Mouse (Mus musculus) kidney, embryonic 15.5 days (tissue): ENCODE data around the gene Shisa6. TPM values are rescaled to one million over a fixed set of nuclear protein-coding genes. Genes with fewer than 3 reads are reported as not detected.
"Not testable (repeated sequence)": the region's sequence is repeated elsewhere in the genome, so short reads cannot be mapped to it uniquely, and the experiment has no call there.

ENCODE experiments used
- ATAC-seq: fragments of 200-750 bp; cut with Nextera tagmentation; replicated peaks from 2 replicates; pipeline ENCODE4 v1.8.0; 2017; ENCODE audit warnings: moderate TSS enrichment; ENCODE audit not compliant: low FRiP score
- H3K27ac ChIP-seq: fragments of 300-500 bp; sonication (generic); 2 replicates; pipeline ENCODE4 v1.5.1; 2015; ENCODE audit warnings: mild to moderate bottlenecking, inconsistent platforms
- H3K27me3 ChIP-seq: fragments of 300-500 bp; sonication (generic); 2 replicates; pipeline ENCODE4 v1.6.1; 2015; ENCODE audit warnings: inconsistent platforms
- H3K36me3 ChIP-seq: fragments of 300-500 bp; sonication (generic); 2 replicates; pipeline ENCODE4 v1.6.1; 2015; ENCODE audit warnings: inconsistent platforms
- H3K4me1 ChIP-seq: fragments of 300-500 bp; sonication (generic); 2 replicates; pipeline ENCODE4 v1.6.1; 2015; ENCODE audit warnings: inconsistent platforms
- H3K4me2 ChIP-seq: fragments of 300-500 bp; sonication (generic); 2 replicates; pipeline ENCODE4 v1.6.1; 2015; ENCODE audit warnings: moderate library complexity, mild to moderate bottlenecking, inconsistent platforms
- H3K4me3 ChIP-seq: fragments of 300-500 bp; sonication (generic); replicated peaks from 2 replicates; pipeline ENCODE4 v1.5.1; 2015; ENCODE audit warnings: mild to moderate bottlenecking, inconsistent platforms
- H3K9ac ChIP-seq: fragments of 300-500 bp; sonication (generic); 2 replicates; pipeline ENCODE4 v1.6.1; 2015; ENCODE audit warnings: mild to moderate bottlenecking, inconsistent platforms
- H3K9me3 ChIP-seq: fragments of 300-500 bp; sonication (generic); replicated peaks from 2 replicates; pipeline ENCODE4 v1.6.1; 2016; ENCODE audit warnings: inconsistent platforms
- WGBS: fragments of 180-500 bp; shearing (Covaris S2); methylation state at CpG from one replicate; pipeline ENCODE4 v1.1.7; 2015; ENCODE audit warnings: mixed read lengths; 5-methylcytosine and 5-hydroxymethylcytosine counted together
- polyA plus RNA-seq: library from polyadenylated mRNA; unstranded; fragments of >200 nt; fragmentation: Nextera tagmentation; extraction: Ambion mirVana; gene quantifications from 2 replicates; pipeline ENCODE4 v1.2.1, GENCODE M21; 2015

Shisa6 gene
- polyA plus RNA-seq, 1 experiment from 2014 or later: 0.09 TPM

DNA sequence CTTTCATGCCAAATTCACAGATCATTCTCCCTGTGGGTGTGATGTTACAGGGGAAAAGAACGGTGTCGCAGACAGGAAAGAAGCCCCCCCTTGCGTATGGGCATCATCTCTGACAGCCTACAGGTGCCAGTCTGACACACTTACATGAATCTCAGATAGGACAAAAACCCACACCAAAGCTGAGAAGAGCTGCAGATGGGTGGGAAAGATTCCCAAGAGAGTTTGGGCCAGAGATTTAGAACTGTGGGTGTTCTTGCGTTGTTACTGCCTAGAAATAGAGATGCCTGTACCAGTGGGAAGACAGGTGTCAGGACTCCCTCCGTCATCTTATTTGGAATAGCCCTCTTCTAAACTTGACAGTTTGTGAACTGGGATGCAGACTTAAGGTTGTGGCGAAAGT is 99.6 kb downstream of the Shisa6 start:
- H3K36me3 ChIP-seq: no peaks in the 10 kb centered on the region
- no peaks in the 10 kb centered on the region for H3K9me3 ChIP-seq
- no peaks in the 10 kb centered on the region for H3K4me1 ChIP-seq
- H3K4me2 ChIP-seq: no peak overlapping the region
- no peak overlapping the region for H3K27ac ChIP-seq
- no peak overlapping the region for H3K9ac ChIP-seq
- no peak overlapping the region for H3K4me3 ChIP-seq
- no peak for ATAC-seq
- WGBS: 90% methylated on average over 6 of the region's 6 CpGs
- H3K27me3 ChIP-seq: no peaks in the 10 kb centered on the region

DNA sequence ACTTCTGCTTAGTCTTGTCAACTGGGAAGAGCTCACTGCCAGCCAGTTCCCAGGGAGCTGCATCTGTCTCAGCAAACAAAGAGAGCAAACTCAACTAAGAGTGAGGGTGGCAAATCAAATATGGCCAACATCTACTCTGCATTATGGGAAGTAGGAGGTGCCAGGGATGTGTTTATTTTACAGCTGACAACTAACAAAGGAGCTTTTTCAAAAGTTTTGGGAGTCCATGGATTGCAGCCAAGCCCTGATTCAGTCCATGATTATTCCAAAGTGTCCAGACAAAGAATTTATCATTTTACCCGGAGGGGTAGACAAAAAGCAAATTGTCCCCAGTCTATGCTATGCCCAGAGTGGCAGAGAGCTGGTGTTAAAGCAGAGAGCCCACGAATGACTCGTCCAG is 107.5 kb downstream of the Shisa6 start:
- no peaks in the 10 kb centered on the region for H3K36me3 ChIP-seq
- no peak overlapping the region for H3K9ac ChIP-seq
- no peaks in the 10 kb centered on the region for H3K4me1 ChIP-seq
- H3K27ac ChIP-seq: no peak overlapping the region
- H3K9me3 ChIP-seq: no peaks in the 10 kb centered on the region
- no peak for ATAC-seq
- no peak overlapping the region for H3K4me2 ChIP-seq
- H3K4me3 ChIP-seq: no peak overlapping the region
- no peaks in the 10 kb centered on the region for H3K27me3 ChIP-seq
- WGBS: 78% methylated on average over 3 of the region's 3 CpGs

DNA sequence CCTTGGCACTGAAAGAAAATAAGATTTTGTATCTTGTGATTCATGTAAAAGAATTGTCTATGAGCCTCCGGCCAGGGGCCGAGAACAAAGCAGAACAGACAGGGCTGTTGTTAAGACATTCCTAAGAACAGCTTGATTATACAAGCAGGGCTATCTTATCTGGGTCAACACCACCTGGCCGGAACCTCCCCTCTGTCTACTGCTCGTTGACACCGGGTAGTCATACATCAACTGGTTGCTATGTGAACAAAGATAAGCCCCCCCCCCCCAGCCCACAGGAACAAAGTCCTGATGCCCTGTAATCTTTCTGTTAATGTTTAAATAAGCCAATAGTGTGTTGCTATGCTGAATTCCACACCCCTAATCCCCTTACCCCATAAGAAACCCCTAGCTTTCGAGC is 117.0 kb downstream of the Shisa6 start:
- H3K36me3 ChIP-seq, H3K4me2 ChIP-seq, H3K27ac ChIP-seq, ATAC-seq, H3K27me3 ChIP-seq, H3K4me1 ChIP-seq, H3K4me3 ChIP-seq, H3K9ac ChIP-seq, H3K9me3 ChIP-seq: not testable (repeated sequence)
- 79% methylated on average over 6 of the region's 6 CpGs for WGBS

DNA sequence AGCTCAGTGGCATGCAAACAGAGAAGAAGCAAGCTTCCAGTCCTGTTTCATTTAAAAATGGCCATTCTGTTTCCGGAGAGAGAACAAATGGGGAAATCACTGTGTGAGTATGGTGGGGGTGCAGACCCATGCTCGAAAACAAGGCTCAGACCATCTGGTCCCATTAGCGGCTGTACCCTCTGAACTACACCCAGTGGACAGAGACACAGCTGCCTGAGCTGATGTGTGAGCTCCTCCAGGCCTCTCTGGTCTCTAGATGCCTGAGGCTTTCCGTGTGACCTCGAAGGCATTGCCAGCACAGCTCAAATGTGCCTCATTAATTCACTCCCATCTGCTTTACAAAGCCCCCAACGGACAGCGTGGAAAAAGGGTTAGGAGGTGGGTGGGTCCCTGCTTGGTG is 125.7 kb downstream of the Shisa6 start:
- Histone ChIP-seq H3K4me1 (no peaks in the 10 kb centered on the region), H3K36me3 (no peaks in the 10 kb centered on the region), H3K27ac (no peak overlapping the region), H3K27me3 (no peaks in the 10 kb centered on the region), H3K9ac (no peak overlapping the region), H3K4me3 (no peak overlapping the region), H3K9me3 (no peaks in the 10 kb centered on the region), H3K4me2 (no peak overlapping the region)
- no peak for ATAC-seq
- 38% methylated on average over 7 of the region's 7 CpGs for WGBS

DNA sequence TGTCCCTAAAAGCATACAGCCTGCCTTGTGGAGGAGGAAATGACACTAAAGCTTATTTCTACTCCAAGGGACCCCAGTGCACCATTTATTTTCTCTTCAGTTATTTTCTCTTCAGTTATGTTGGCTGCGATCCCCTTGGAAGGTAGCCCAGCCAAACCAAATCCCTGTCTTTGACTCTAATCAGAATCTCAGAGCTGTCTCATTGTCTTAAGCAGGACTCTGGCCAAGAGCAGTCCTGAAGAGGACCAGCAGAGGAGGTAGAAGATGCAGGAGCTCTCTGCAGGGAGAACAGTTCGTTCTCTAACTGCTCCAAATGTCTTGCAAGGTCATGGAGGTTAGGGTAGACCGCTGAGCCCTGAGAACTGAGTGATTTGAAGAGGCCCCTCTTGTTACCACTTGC is 138.2 kb downstream of the Shisa6 start:
- WGBS: 52% methylated on average over 3 of the region's 3 CpGs
- Histone ChIP-seq H3K27me3 (no peaks in the 10 kb centered on the region), H3K4me3 (no peak overlapping the region), H3K27ac (no peak overlapping the region), H3K4me2 (no peak overlapping the region), H3K9ac (no peak overlapping the region), H3K36me3 (no peaks in the 10 kb centered on the region), H3K9me3 (no peaks in the 10 kb centered on the region), H3K4me1 (no peaks in the 10 kb centered on the region)
- no peak for ATAC-seq

DNA sequence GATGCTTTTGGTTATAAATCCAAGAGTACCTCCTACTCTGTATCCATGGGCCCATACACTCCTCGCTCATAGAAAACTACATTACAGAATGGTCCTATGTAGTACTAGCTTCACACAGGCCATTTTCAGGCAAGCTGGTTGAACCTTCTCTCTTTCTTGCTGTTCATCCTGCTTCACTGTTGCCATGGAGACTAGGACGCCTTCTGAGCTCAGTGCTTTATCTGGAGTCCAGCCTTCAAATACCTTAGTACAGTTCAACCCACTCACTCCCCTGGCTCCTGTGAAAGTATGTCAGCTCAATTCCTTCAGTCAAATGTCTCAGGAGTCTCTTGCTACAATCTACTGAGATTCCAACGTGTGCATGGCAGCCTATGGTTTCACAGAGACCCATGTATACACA is 154.0 kb downstream of the Shisa6 start:
- H3K4me2 ChIP-seq: no peak overlapping the region
- no peak overlapping the region for H3K4me3 ChIP-seq
- no peak for ATAC-seq
- no peaks in the 10 kb centered on the region for H3K36me3 ChIP-seq
- no peaks in the 10 kb centered on the region for H3K27me3 ChIP-seq
- no peak overlapping the region for H3K9ac ChIP-seq
- 77% methylated on average over 3 of the region's 3 CpGs for WGBS
- H3K4me1 ChIP-seq: no peaks in the 10 kb centered on the region
- no peaks in the 10 kb centered on the region for H3K9me3 ChIP-seq
- H3K27ac ChIP-seq: no peak overlapping the region

DNA sequence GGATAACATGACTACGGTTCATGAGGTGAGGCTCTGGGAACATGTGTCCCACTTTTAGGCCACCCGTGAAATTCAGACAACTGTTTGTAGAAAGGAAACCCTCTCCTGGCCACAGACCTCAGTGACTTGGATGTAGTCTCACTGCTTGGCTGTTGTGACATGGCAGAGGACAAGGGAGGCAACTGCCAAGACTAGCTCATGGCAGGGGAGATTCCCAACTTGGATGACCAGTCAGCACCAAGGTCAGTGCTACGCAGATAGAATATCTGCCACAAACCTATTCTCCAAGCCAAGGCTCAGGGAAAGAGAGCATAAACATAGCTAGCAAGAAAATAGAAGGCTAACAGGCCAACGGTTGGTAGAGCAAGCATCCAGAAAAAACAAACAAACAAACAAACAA is 156.0 kb downstream of the Shisa6 start:
- Histone ChIP-seq H3K9me3 (no peaks in the 10 kb centered on the region), H3K9ac (no peak overlapping the region), H3K4me1 (no peaks in the 10 kb centered on the region), H3K36me3 (no peaks in the 10 kb centered on the region), H3K27me3 (no peaks in the 10 kb centered on the region), H3K4me3 (no peak overlapping the region), H3K27ac (no peak overlapping the region), H3K4me2 (no peak overlapping the region)
- WGBS: 75% methylated on average over 4 of the region's 4 CpGs
- ATAC-seq: no peak

DNA sequence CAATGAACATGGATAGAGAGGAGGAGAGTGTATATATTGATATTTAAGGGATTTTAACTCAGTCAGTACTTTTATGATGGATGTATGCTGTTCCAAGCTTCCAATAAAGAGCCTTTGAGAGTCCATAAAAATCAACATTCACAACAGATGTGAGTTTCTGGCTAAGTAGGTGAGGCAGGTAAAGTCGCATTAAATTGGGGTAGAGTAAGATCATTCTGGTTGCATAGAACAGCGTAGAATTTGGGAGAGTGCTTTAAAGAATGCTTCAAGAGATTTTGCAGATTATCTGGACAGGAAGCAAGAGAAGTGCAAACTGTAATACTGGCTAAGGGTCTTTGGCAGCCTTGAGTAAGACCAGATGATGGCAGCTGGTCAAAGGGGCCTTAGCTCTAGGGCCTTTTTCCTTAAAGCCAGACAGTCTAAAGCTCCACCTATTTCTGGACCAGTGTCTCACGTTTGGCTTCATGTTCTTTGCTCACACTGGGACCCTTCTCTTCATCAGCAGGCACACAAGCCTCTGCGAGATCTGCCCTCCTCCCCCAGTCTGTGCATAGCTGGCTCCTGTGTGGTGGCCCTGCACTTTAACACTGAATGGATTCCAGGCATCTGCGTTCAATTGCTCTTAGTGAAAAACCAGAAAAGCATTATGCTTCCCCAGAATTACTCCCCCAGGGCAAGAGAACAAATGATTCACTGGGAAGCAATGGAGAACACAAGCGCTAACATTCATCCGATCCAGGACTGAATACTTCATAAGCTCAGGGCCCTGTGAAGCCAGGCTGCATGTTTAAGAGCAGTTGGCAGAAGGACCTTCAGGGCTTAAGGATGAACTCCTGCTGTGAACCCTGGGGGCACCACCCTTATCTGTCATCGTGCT is 158.7 kb downstream of the Shisa6 start:
- H3K4me2 ChIP-seq: no peak overlapping the region

DNA sequence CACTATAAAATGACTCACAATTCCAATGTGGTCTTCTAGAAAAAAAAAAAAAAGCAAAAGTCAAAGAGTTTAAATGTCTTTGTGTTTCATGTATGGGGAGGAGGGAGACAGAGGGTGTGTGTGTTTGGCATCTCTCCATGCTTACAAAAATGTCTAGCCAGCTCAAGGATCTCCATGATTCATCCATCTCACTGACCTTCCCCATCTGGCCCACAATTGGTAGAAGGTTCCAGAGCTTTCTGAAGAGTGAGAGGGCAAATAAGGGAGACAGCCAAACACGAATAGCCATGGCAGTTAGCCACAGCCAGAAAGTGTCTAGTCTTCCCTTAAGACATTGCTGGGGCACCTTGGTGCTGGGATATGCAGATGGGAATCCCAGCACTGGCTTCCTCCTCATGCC is 166.0 kb downstream of the Shisa6 start:
- no peak overlapping the region for H3K27ac ChIP-seq
- H3K27me3 ChIP-seq: no peaks in the 10 kb centered on the region
- H3K4me1 ChIP-seq: no peaks in the 10 kb centered on the region
- WGBS: 88% methylated on average over 1 of the region's 1 CpGs
- H3K9ac ChIP-seq: no peak overlapping the region
- no peak overlapping the region for H3K4me2 ChIP-seq
- no peak for ATAC-seq
- H3K4me3 ChIP-seq: no peak overlapping the region
- no peaks in the 10 kb centered on the region for H3K9me3 ChIP-seq
- no peaks in the 10 kb centered on the region for H3K36me3 ChIP-seq

More for the DNA sequence above, 158.7 kb downstream of the Shisa6 start:
- no peak overlapping the region for H3K9ac ChIP-seq
- WGBS: 68% methylated on average over 8 of the region's 8 CpGs
- H3K9me3 ChIP-seq: no peaks in the 10 kb centered on the region
- H3K4me1 ChIP-seq: no peaks in the 10 kb centered on the region
- no peaks in the 10 kb centered on the region for H3K36me3 ChIP-seq
- H3K27me3 ChIP-seq: no peaks in the 10 kb centered on the region
- H3K4me3 ChIP-seq: no peak overlapping the region
- ATAC-seq: no peak
- no peak overlapping the region for H3K27ac ChIP-seq

DNA sequence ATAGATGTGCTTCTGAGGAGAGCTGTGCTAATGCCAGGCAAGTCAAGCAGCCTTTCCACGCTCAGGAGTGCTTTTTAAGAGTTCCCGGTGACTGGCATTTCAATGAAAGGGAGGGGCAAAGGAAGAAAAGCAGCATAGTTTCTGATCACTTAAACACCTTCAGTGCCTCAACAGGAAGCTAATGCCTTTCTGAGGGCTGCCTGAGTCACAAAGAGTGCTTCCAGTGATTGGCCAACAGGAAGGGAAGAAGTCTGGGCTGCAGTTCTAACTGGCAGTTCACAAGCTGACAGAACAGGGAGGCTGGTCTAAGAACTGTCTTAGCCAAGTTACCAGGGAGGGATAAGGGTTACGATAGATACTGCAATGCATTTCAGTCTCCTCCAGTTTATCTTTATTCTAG is 180.9 kb downstream of the Shisa6 start:
- 65% methylated on average over 3 of the region's 3 CpGs for WGBS
- Histone ChIP-seq H3K36me3 (no peaks in the 10 kb centered on the region), H3K4me3 (no peak overlapping the region), H3K9ac (no peak overlapping the region), H3K4me2 (no peak overlapping the region), H3K27ac (no peak overlapping the region), H3K27me3 (no peaks in the 10 kb centered on the region), H3K4me1 (no peaks in the 10 kb centered on the region), H3K9me3 (no peaks in the 10 kb centered on the region)
- no peak for ATAC-seq

DNA sequence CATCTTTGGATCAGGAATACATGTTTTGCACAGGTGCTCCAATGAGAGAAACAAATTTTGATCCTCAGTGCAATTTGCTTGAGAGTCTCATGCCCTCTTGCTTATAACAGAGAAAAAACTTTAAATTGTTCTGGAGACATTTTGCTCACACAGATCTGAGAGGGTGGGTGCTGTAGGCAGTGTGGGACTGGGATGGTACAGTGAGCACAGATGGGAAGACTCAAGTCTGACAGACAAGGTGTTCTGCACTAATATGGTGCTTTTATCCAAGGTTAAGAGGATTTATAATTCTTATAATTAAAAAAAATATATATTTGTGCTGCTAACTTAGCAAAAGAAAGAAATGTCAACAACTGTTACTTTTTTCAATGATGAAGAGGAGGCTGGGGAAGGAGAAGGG is 189.5 kb downstream of the Shisa6 start:
- H3K27me3 ChIP-seq: no peaks in the 10 kb centered on the region
- no peak for ATAC-seq
- no peaks in the 10 kb centered on the region for H3K4me1 ChIP-seq
- H3K27ac ChIP-seq: no peak overlapping the region
- H3K9me3 ChIP-seq: 0 out of 2 replicates have a peak, but pooled peaks cover 3% of the 10 kb centered on the region
- H3K36me3 ChIP-seq: no peaks in the 10 kb centered on the region
- H3K9ac ChIP-seq: no peak overlapping the region
- no peak overlapping the region for H3K4me2 ChIP-seq
- no peak overlapping the region for H3K4me3 ChIP-seq

DNA sequence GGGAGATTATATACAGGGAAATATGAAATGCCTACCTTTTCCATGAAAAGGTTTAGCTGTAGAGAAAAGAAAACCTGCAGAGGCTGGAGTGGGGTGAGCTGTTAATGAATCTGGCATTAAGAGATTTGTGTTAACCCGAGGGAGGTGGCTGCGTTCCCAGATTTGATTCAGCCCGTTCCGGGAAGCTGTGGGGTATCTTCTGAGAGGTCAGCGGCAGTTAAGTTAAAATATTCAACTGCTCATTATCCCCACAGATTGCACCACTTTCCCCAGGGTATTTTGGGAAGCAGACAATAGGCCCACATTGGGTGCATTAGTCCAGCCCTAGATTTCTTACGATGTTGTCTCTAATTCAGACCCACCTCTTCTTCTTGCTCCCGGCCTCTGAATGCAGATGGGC is 213.0 kb downstream of the Shisa6 start:
- Histone ChIP-seq H3K27ac (no peak overlapping the region), H3K4me2 (no peak overlapping the region), H3K4me1 (no peaks in the 10 kb centered on the region), H3K4me3 (no peak overlapping the region), H3K27me3 (no peaks in the 10 kb centered on the region), H3K9ac (no peak overlapping the region), H3K36me3 (no peaks in the 10 kb centered on the region), H3K9me3 (no peaks in the 10 kb centered on the region)
- 89% methylated on average over 7 of the region's 7 CpGs for WGBS
- no peak for ATAC-seq

DNA sequence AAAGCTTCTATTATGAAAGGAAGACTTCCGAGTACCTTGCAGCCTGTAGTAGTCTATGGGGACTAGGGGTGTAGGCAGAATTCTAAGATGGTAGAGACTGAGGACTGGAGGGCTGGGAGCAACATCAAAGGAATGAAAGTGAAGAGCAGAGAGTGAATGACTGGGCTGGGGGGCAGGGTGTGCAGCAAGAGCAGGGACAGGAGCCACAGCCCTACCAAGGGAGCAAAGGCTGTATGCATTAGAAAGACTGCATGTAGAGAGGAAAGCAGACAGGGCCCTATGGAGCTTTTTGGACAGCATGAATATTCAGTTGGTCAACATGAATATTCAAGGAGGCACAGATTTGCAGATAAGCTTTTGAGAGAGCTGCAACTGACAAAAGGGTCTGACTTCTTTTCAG is 221.4 kb downstream of the Shisa6 start:
- WGBS: 74% methylated on average over 1 of the region's 1 CpGs
- ATAC-seq: no peak
- no peaks in the 10 kb centered on the region for H3K4me1 ChIP-seq
- H3K9me3 ChIP-seq: no peaks in the 10 kb centered on the region
- no peaks in the 10 kb centered on the region for H3K36me3 ChIP-seq
- no peak overlapping the region for H3K4me2 ChIP-seq
- no peak overlapping the region for H3K9ac ChIP-seq
- H3K4me3 ChIP-seq: no peak overlapping the region
- H3K27me3 ChIP-seq: no peaks in the 10 kb centered on the region
- no peak overlapping the region for H3K27ac ChIP-seq
